In the genomic region with DNA sequence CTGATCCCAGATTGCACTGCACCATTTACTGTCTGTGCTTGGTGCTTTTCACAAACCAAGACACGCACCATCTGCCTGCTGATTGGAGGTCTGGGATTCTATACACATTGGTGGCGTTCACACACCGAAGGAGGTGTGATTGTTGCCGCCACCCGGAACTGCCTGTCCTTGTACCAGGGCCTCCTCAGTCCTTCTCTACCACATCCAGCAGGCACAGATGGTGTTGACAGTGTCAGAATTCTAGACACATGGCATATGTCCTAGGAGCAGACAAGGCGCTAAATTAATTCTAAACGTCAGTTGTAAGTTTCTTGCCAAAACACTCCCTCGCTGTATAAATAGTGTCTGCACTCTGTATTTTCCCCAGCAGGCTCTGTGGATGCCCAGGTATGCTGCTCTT, we compare ENCODE assay signal across 10 mouse cellular contexts.
DNase-seq lines count a peak whose midpoint lies in the region; ATAC-seq lines count a peak whose summit lies in the region.
"Had no signal": no experiment of that assay in that cellular context is flagged by ENCODE, and none has a peak within 500 bp of the region (broad histone marks: within the 10 kb centered on the region; RNA-seq: fewer than 3 reads in every experiment).

No protein-coding gene starts in this region.

- no peak overlapping the region for H3K4me3 ChIP-seq in limb, embryonic 13.5 days
- H3K4me3 ChIP-seq in limb, embryonic 10.5 days: no peak overlapping the region
- no peak overlapping the region for H3K4me3 ChIP-seq in heart, embryonic 11.5 days (ENCODE audit: low read depth, low read length)
- H3K4me3 ChIP-seq in stomach, embryonic 16.5 days (replicated peaks; ENCODE audit: low read length): 0 out of 2 replicates have a peak overlapping the region, but pooled peaks have one; percentile 6
- no peak overlapping the region for H3K4me3 ChIP-seq in hindbrain, embryonic 10.5 days

- H3K9ac ChIP-seq in limb, embryonic 13.5 days: 0 out of 2 replicates have a peak overlapping the region, but pooled peaks have one; percentile 4
- H3K9ac ChIP-seq in heart, embryonic 11.5 days (ENCODE audit: low read depth, low read length): no peak overlapping the region
- H3K9ac ChIP-seq in stomach, embryonic 16.5 days (ENCODE audit: low read length): no peak overlapping the region

- WGBS in limb, embryonic 13.5 days: 75% methylated on average over 8 of the region's 8 CpGs
- WGBS in limb, embryonic 10.5 days: 82% methylated on average over 8 of the region's 8 CpGs
- 44% methylated on average over 8 of the region's 8 CpGs for WGBS in heart, embryonic 11.5 days (ENCODE audit: insufficient replicate concordance)
- 57% methylated on average over 8 of the region's 8 CpGs for WGBS in stomach, embryonic 16.5 days
- WGBS in hindbrain, embryonic 10.5 days: 88% methylated on average over 8 of the region's 8 CpGs

- no peak overlapping the region for H3K4me2 ChIP-seq in limb, embryonic 13.5 days (replicated peaks)
- 0 out of 2 replicates have a peak overlapping the region, but pooled peaks have one; percentile 3 for H3K4me2 ChIP-seq in heart, embryonic 11.5 days
- no peak overlapping the region for H3K4me2 ChIP-seq in stomach, embryonic 16.5 days (ENCODE audit: low read depth, low read length)
- H3K4me2 ChIP-seq: liver, embryonic 11.5 days had no signal

- H3K9me3 ChIP-seq in limb, embryonic 13.5 days: no peaks in the 10 kb centered on the region
- no peaks in the 10 kb centered on the region for H3K9me3 ChIP-seq in limb, embryonic 10.5 days (replicated peaks)
- no peaks in the 10 kb centered on the region for H3K9me3 ChIP-seq in heart, embryonic 11.5 days (replicated peaks; ENCODE audit: control insufficient read depth, low read length)
- H3K9me3 ChIP-seq in stomach, embryonic 16.5 days (replicated peaks; ENCODE audit: control insufficient read depth, low read length): no peaks in the 10 kb centered on the region
- H3K9me3 ChIP-seq in hindbrain, embryonic 10.5 days: 0 out of 2 replicates have a peak, but pooled peaks cover 3% of the 10 kb centered on the region

- DNase-seq in limb, embryonic 10.5 days (ENCODE audit: low spot score): no peak
- peak; percentile 77 to 82 for DNase-seq in layer of hippocampus, postnatal 36 days
- DNase-seq in hindbrain, embryonic 10.5 days (ENCODE audit: low spot score): no peak
- DNase-seq in T-cell, adult 2 months (ENCODE audit: low spot score): no peak
- DNase-seq: retina, postnatal 1 day had no signal

- no peak overlapping the region for H3K27ac ChIP-seq in limb, embryonic 13.5 days
- no peak overlapping the region for H3K27ac ChIP-seq in limb, embryonic 10.5 days
- 0 out of 2 replicates have a peak overlapping the region, but pooled peaks have one; percentile 6 for H3K27ac ChIP-seq in heart, embryonic 11.5 days (ENCODE audit: low read depth, low read length)
- H3K27ac ChIP-seq in stomach, embryonic 16.5 days (ENCODE audit: low read length): no peak overlapping the region
- no peak overlapping the region for H3K27ac ChIP-seq in hindbrain, embryonic 10.5 days

- H3K4me1 ChIP-seq in limb, embryonic 13.5 days: no peaks in the 10 kb centered on the region
- H3K4me1 ChIP-seq in limb, embryonic 10.5 days: peaks cover 12% of the 10 kb centered on the region
- 0 out of 2 replicates have a peak, but pooled peaks cover 3% of the 10 kb centered on the region for H3K4me1 ChIP-seq in heart, embryonic 11.5 days (ENCODE audit: control insufficient read depth, insufficient read depth, low read length)
- peaks cover 8% of the 10 kb centered on the region; the same call in 1 of the 2 replicates for H3K4me1 ChIP-seq in stomach, embryonic 16.5 days (ENCODE audit: control insufficient read depth, insufficient read depth, low read length)
- no peaks in the 10 kb centered on the region for H3K4me1 ChIP-seq in hindbrain, embryonic 10.5 days (replicated peaks)

- ATAC-seq in limb, embryonic 13.5 days (ENCODE audit: low FRiP score, low read depth): no peak
- peak; percentile 22; the same call in 1 of the 2 replicates for ATAC-seq in heart, embryonic 11.5 days (replicated peaks; ENCODE audit: insufficient number of reproducible peaks, low FRiP score, low TSS enrichment)
- ATAC-seq in stomach, embryonic 16.5 days (ENCODE audit: insufficient read depth, low FRiP score): no peak
- ATAC-seq: midbrain, embryonic 16.5 days had no signal

- H3K27me3 ChIP-seq in limb, embryonic 13.5 days: no peaks in the 10 kb centered on the region
- H3K27me3 ChIP-seq in limb, embryonic 10.5 days (ENCODE audit: low read depth, poor library complexity, severe bottlenecking): no peaks in the 10 kb centered on the region
- H3K27me3 ChIP-seq in heart, embryonic 11.5 days (ENCODE audit: control insufficient read depth, insufficient read depth, low read length): peaks cover 2% of the 10 kb centered on the region; the same call in 1 of the 2 replicates
- H3K27me3 ChIP-seq in stomach, embryonic 16.5 days (ENCODE audit: control insufficient read depth, insufficient read depth, low read length): no peaks in the 10 kb centered on the region
- H3K27me3 ChIP-seq in hindbrain, embryonic 10.5 days (ENCODE audit: insufficient read depth, poor library complexity, severe bottlenecking): no peaks in the 10 kb centered on the region

- no peaks in the 10 kb centered on the region for H3K36me3 ChIP-seq in limb, embryonic 13.5 days
- no peaks in the 10 kb centered on the region for H3K36me3 ChIP-seq in limb, embryonic 10.5 days
- H3K36me3 ChIP-seq in heart, embryonic 11.5 days (ENCODE audit: control insufficient read depth, insufficient read depth, low read length): no peaks in the 10 kb centered on the region
- H3K36me3 ChIP-seq in stomach, embryonic 16.5 days (ENCODE audit: control insufficient read depth, insufficient read depth, low read length): no peaks in the 10 kb centered on the region
- no peaks in the 10 kb centered on the region for H3K36me3 ChIP-seq in hindbrain, embryonic 10.5 days

Comparison
In these comparisons a context has a peak if more than half of its experiments do, and no peak if none do; other contexts are left out.
1. DNase-seq: peak in layer of hippocampus, postnatal 36 days (2 of 2); none in limb, embryonic 10.5 days (single experiment), hindbrain, embryonic 10.5 days (single experiment) and T-cell, adult 2 months (single experiment).